Mouse (Mus musculus): Measurements from ENCODE around the gene Ankrd33. TPM values are rescaled to one million over a fixed set of nuclear protein-coding genes. Genes with fewer than 3 reads are reported as not detected.

Ankrd33 gene
- polyA plus RNA-seq, 1 experiment from 2014 or later = not detected

DNA sequence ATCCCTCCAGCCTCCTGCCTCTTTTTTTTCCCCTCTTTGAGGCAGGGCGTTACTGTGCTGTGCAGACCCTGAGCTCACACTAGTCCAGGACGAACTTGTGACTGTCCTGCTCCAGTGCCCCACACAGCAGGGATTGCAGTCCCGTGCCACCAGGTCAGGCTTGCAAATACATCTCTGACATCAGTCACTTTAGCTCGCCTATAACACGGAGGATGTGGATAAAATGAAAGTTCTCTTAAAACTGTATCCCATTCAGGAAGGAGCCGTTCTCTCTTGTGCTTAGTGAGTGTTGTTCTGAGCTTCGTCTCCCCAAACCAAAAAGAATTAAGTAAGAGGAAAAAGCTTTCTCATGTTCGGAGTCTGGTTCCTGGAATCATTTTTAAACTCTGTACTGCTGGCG lies 29.1 kb upstream of the Ankrd33 start:
- in situ Hi-C loops (cut with MboI; ENCODE audit: low pct_unique_long_range_greater_than_20kb) = no loop called here
- DNase-seq (ENCODE audit: low read depth, low spot score) (no peak), ATAC-seq (no peak)
- H3K27me3 ChIP-seq = no peaks in the 10 kb centered on the region
- ChIA-PET POLR2A (no interaction called here), CTCF (no interaction called here)
- TF ChIP-seq CTCF (IDR thresholded peaks at IDR 0.05) = no peak

DNA sequence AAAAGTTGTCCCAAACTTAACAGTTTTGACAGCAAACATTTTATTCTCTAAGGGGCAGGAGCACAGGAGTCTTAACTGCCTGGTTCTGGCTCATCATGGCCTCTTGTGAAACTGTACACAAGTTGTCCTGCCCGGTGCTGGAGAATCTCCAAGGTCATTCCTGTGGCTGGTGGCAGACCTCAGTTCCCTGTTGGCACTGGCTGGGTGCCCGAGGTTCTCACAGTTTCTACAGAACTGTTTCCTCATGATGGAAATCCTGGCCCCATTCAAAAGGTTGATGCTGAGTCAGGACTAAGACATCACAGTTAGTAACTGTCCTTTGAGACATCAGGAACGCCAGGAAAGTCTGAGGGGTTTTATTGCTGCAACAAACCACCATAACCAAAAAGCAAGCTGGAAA lies 28.6 kb upstream of the Ankrd33 start:
- TF ChIP-seq CTCF (IDR thresholded peaks at IDR 0.05) = no peak
- ChIA-PET POLR2A (interaction anchor here (0.5 to 0.6 kb wide), 2 partner anchors 224 to 627 kb away, joined by 3 read pairs; no protein-coding TSS in a partner anchor), CTCF (no interaction called here)
- H3K27me3 ChIP-seq = no peaks in the 10 kb centered on the region
- in situ Hi-C loops (cut with MboI; ENCODE audit: low pct_unique_long_range_greater_than_20kb) = no loop called here
- DNase-seq (ENCODE audit: low read depth, low spot score) (peak; percentile 89), ATAC-seq (peak; percentile 72)

DNA sequence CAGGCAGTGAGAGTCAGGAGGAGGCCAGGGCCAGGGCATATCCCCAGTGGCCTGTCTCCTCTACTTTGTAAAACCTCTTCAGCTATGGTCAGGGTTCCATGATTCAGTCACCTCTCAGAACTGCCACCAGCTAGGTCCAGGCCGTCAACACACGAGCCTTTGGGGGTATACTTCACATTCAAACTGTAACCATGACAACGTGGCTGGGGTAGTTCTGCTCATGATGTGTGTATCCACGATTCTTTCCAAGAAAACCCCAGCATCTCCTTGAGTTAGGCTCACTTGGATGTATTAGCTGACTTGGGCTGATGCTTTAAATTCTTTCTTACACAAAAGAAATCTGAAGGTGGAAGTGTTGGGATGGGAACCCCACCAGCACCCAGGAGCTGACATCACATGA lies 27.3 kb upstream of the Ankrd33 start:
- CTCF ChIA-PET = no interaction called here
- ATAC-seq (no peak), DNase-seq (ENCODE audit: low read depth, low spot score) (no peak)
- POLR2A ChIA-PET = interaction anchor here (0.6 kb wide), 1 partner anchor 12 kb away, joined by 3 read pairs; no protein-coding TSS in a partner anchor
- no peak for TF ChIP-seq CTCF (IDR thresholded peaks at IDR 0.05)
- no peaks in the 10 kb centered on the region for H3K27me3 ChIP-seq
- in situ Hi-C loops (cut with MboI; ENCODE audit: low pct_unique_long_range_greater_than_20kb) = no loop called here

DNA sequence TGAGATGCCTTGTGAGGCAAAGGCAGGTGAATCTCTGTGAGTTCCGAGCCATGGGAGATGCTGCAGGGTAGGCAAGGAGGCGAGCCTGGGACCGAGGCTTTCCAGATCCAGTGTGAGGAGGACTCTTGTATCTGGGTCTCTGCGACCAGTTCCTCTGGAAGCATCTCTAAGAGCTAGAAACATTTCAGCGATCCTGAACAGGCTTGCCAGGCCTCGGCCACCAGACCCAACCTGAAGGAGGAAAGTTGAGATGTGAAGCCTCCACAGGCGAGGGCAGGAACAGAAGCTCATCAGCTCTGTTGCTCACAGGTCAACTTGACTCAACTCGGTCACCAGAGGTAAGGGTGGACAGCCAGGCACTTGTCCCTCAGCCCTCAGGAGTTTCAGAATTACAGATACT lies 24.0 kb upstream of the Ankrd33 start:
- in situ Hi-C loops (cut with MboI; ENCODE audit: low pct_unique_long_range_greater_than_20kb) = no loop called here
- no peaks in the 10 kb centered on the region for H3K27me3 ChIP-seq
- ChIA-PET CTCF (no interaction called here), POLR2A (interaction anchor here (0.7 kb wide), 1 partner anchor 24 kb away, joined by 3 read pairs; no protein-coding TSS in a partner anchor)
- DNase-seq (ENCODE audit: low read depth, low spot score) (no peak), ATAC-seq (no peak)
- no peak for TF ChIP-seq CTCF (IDR thresholded peaks at IDR 0.05)

DNA sequence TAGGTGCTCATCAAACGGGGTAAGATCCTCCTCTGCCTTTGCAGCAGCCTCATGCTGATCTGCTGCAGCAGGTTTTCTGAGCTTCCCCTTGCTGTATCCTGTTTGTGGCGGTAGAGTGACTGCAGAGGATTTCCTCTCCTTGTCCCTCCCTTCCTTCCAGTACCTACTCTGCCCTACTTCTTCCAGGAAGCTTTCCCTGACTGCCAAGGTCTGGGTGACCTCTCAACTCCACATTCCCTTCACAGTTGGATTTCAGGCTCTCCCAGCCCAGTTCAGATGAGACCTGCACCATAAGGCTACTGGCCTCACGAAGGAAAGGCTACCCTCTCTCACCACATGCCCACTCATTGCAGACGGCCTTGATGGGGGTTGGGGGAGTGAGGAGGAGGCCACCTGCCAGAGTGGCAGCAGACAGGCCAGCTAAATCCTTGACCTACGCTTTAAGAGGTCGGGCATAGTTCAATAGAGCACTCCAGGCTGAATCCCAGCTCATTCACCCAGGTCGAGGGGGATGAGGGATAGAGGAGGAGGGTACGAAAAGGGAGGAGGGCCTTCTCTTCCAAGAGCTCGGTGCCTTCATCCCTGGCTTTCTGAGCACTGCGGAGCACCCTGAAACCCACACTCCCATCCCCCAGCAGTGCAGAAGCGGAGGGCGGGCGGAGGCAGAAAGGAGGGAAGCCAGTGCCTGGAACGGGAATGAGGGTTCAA lies 23.3 kb upstream of the Ankrd33 start:
- ATAC-seq (no peak), DNase-seq (ENCODE audit: low read depth, low spot score) (no peak)
- TF ChIP-seq CTCF (IDR thresholded peaks at IDR 0.05) = no peak
- CTCF ChIA-PET = no interaction called here
- in situ Hi-C loops (cut with MboI; ENCODE audit: low pct_unique_long_range_greater_than_20kb) = no loop called here
- H3K27me3 ChIP-seq = no peaks in the 10 kb centered on the region
- POLR2A ChIA-PET = interaction anchor here (0.6 to 0.7 kb wide), 2 partner anchors 24 to 1400 kb away, joined by 3 to 5 read pairs; no protein-coding TSS in a partner anchor

DNA sequence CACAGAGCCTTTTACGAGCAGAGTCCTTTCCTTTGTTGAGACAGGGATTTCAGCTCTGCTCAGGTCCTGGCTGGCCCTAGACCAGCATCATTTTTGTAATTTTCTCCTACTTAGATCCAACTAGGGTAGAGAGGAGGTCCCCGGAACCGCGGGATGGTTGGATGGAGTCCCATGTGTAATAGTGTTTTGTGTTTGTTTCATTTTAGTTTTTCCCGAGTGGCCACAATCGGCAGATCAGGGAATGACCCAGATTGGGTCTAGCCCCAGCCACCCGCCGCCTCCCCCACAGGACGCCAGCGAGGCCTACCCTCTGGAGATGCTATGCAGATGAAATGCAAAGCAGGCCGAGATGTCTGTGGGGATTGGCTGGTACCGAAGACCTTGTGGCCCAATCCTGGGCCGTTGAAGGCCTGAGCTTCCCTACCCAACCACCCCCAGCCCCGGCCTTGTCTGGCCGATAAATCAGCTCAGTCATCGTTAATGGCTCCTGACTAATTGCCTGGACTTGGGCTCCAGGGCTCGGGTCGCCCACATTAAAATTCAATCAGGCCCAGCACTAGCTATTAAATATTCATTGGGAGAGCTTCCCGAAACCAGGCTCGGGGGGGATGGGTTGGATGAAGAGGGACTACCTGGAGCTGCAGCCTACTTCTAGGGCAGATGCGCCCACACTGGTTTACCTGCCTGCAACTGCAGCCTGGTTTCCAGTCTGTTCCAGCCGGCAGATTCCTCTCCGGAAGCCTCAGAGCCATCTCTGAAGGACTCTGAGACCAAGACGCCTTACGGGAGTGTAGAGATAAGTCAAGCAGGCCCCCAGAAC lies 22.5 kb upstream of the Ankrd33 start:
- POLR2A ChIA-PET = interaction anchor here (0.6 kb wide), 1 partner anchor 1399 kb away, joined by 5 read pairs; no protein-coding TSS in a partner anchor
- no peak for TF ChIP-seq CTCF (IDR thresholded peaks at IDR 0.05)
- no peak for DNase-seq (ENCODE audit: low read depth, low spot score)
- in situ Hi-C loops (cut with MboI; ENCODE audit: low pct_unique_long_range_greater_than_20kb) = no loop called here
- ATAC-seq = no peak
- CTCF ChIA-PET = no interaction called here
- no peaks in the 10 kb centered on the region for H3K27me3 ChIP-seq

DNA sequence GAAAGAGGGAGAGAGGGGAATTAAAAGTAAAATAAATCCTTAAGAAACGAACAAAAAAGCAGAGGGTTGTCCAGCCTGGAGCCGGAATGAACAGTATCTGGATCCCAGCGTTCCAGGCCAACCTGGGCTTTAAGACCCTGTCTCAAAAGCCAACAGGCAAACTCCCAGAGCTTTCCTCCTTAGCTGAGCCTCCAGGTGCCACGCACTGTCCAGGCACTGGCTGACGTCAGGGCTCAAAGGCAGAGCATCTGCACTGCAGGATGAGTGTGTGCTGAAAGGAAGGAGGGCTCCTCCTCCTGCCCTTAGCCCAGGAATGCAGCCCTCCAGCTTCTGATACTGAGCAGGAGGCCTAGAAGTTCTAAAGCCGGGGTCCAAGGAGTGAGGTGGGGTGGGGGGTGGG lies 21.6 kb upstream of the Ankrd33 start:
- ChIA-PET CTCF (no interaction called here), POLR2A (no interaction called here)
- no peak for DNase-seq (ENCODE audit: low read depth, low spot score)
- H3K27me3 ChIP-seq = no peaks in the 10 kb centered on the region
- TF ChIP-seq CTCF (IDR thresholded peaks at IDR 0.05) = no peak
- in situ Hi-C loops (cut with MboI; ENCODE audit: low pct_unique_long_range_greater_than_20kb) = no loop called here
- no peak for ATAC-seq

DNA sequence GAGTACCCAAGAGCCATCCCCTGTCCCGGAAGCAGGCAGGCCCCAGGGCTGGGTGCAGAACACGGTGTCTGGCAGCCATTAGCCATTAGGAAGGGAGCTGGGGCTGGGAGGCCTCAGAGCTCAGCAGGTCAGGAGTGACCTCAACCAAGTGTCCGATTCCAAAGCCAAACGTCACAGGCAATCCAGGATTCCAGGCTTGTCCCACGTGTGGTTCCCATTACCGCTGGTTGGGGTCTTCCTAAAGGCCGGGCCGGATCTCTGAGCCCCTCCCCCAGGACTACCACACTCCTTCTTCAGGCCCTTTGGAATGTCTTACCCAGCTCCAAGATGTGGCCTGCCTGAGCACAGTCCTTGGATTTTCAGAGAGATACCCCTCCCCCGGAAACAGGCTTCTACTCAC lies 20.6 kb upstream of the Ankrd33 start:
- DNase-seq (ENCODE audit: low read depth, low spot score) = no peak
- no peak for ATAC-seq
- CTCF ChIA-PET = no interaction called here
- POLR2A ChIA-PET = no interaction called here
- in situ Hi-C loops (cut with MboI; ENCODE audit: low pct_unique_long_range_greater_than_20kb) = no loop called here
- TF ChIP-seq CTCF (IDR thresholded peaks at IDR 0.05) = no peak
- no peaks in the 10 kb centered on the region for H3K27me3 ChIP-seq

DNA sequence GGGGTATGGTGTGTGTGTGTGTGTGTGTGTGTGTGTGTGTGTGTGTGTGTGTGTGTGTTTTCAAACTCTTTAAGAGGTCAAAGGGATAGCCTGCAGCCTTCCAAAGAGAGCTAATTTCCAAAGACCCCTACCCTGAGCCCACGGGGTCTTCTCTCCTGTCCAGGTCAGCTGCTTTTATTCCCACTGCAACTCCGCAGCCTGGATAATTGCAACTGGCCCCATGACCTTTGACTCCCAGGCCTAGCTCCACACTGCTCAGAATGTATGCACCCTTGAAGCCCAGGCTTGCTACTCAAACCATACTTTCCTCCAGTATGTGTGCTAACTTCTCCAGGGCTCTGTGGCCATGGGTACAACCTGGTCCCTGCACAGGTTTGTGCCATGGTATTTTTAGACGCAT lies 20.2 kb upstream of the Ankrd33 start:
- no peak for DNase-seq (ENCODE audit: low read depth, low spot score)
- no peak for ATAC-seq
- in situ Hi-C loops (cut with MboI; ENCODE audit: low pct_unique_long_range_greater_than_20kb) = no loop called here
- POLR2A ChIA-PET = no interaction called here
- CTCF ChIA-PET = no interaction called here
- no peaks in the 10 kb centered on the region for H3K27me3 ChIP-seq
- no peak for TF ChIP-seq CTCF (IDR thresholded peaks at IDR 0.05)

DNA sequence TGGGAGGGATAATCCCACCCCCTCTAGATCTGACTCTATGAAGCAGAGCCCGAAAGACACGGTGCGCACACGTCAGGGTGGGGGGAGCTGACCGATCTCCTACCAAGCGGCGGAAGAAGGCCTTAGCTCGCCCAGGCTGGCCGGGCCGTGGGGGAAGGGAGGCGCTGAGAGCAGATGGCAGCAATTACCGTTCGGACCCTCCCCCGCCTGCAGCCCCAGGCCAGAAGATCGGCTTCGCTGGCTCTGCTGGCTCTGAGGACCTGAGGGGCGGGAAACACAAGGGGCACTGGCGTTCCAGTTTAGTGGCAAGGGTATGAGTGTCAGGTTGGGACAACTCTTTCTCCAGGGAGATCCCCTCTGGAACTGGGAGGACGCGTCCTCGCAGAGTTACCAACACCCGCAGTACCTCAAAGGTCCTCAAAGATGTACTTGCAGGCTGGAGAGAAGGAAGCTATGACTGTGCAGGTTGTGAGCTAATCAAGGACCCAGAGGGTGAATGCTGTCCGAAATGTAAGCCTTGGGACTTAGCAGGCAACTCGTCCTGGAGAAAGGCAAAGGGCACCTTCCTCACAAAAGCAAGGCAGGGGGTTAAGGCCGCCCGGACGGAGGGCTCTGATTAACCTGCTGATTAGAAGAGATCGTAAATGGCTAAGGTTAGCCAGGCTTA lies 17.4 kb upstream of the Ankrd33 start:
- POLR2A ChIA-PET = no interaction called here
- CTCF ChIA-PET = no interaction called here
- no peak for DNase-seq (ENCODE audit: low read depth, low spot score)
- in situ Hi-C loops (cut with MboI; ENCODE audit: low pct_unique_long_range_greater_than_20kb) = no loop called here
- no peak for ATAC-seq
- H3K27me3 ChIP-seq = no peaks in the 10 kb centered on the region
- TF ChIP-seq CTCF (IDR thresholded peaks at IDR 0.05) = no peak

DNA sequence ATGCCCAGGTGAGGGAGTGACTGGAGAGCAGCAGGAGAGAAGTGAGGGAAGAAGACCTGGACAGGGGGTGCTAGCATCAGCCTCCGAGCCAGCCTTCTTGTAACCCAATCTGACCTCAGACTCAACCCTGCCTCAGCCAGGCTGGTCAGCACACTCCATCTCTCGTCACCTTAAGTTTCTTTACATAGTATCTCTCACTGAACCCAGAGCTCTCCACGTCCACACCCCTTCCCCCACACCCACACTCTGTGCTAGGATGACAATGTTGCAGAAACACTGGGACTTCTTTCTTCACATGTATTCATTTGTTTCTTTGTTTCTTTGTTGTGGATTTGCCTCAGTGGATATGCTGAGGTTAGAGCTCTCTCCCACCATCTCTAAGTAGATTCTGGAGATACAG lies 14.6 kb upstream of the Ankrd33 start:
- in situ Hi-C loops (cut with MboI; ENCODE audit: low pct_unique_long_range_greater_than_20kb) = no loop called here
- ChIA-PET POLR2A (no interaction called here), CTCF (no interaction called here)
- no peaks in the 10 kb centered on the region for H3K27me3 ChIP-seq
- DNase-seq (ENCODE audit: low read depth, low spot score) (no peak), ATAC-seq (no peak)
- no peak for TF ChIP-seq CTCF (IDR thresholded peaks at IDR 0.05)
